Mouse (Mus musculus) ovary, adult 2 months (tissue): ENCODE results near the gene Epop. TPM values are rescaled to one million over a fixed set of nuclear protein-coding genes. Genes with fewer than 3 reads are reported as not detected.

Experiments used
- polyA plus RNA-seq: library from polyadenylated mRNA; depleted of rRNA; stranded (reverse); fragments of >200 nt; gene quantifications from 2 replicates; pipeline ENCODE4 v1.2.3, GENCODE M21; 2012; rRNA removed

The Epop gene
- polyA plus RNA-seq, result 3.7 and 7.0 TPM in 2 replicates

DNA sequence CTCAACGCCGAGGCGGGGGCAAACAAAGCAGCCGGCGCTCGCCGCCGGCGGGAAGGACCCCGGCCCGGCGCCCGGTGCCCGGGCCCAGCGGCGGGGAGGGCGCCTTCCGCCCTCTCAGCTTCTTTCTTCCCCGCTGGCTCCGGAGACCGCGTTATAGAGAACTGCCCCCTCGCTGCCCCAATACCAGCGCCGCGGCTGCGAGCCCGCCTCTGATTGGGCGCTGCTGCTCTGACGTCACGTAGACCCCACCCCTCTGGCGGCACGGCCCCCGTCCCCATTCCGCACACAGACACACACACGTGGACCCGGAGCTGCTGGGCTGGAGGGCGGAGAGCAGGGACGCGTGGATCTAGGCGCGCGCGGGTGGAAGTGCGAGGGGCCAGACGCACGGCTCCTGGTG lies at the start of gene Epop:
TSS of gene Epop (minus strand) at position 127 of the 400 bp plus-strand sequence.

GRCm38 (mm10) chr11:97662893-97663527 lies 33.5 kb upstream of the Epop start, which contains the start of gene Mllt6:
Mllt6 (plus strand) TSS chr11:97663414.

Other genes starting within 250 kb of the Epop start
- 63.3 and 93.6 TPM in 2 replicates for gene Arhgap23, start 214.2 kb downstream of the Epop start, polyA plus RNA-seq
- 0.10 and 0.15 TPM in 2 replicates for gene 4933428G20Rik, start 129.4 kb downstream of the Epop start, polyA plus RNA-seq
- 10.1 and 13.6 TPM in 2 replicates for gene Srcin1, start 53.5 kb downstream of the Epop start, polyA plus RNA-seq
- 74.9 and 84.5 TPM in 2 replicates for gene Mllt6, start 33.7 kb upstream of the Epop start, polyA plus RNA-seq
- gene Cisd3, start 56.1 kb upstream of the Epop start, polyA plus RNA-seq, result 27.7 and 41.6 TPM in 2 replicates
- gene Pcgf2, start 70.8 kb upstream of the Epop start, polyA plus RNA-seq, result 89.5 and 142 TPM in 2 replicates
- gene Psmb3, start 73.7 kb upstream of the Epop start, polyA plus RNA-seq, result 324 and 437 TPM in 2 replicates
- 17.3 and 18.1 TPM in 2 replicates for gene Pip4k2b, start 115.0 kb upstream of the Epop start, polyA plus RNA-seq
- gene Cwc25, start 136.9 kb upstream of the Epop start, polyA plus RNA-seq, result 6.5 and 7.4 TPM in 2 replicates
- 0.71 TPM in 1 of 2 replicates, not detected in the other for gene 1700001P01Rik, start 146.2 kb upstream of the Epop start, polyA plus RNA-seq
- 41.3 and 61.6 TPM in 2 replicates for gene Rpl23, start 152.7 kb upstream of the Epop start, polyA plus RNA-seq
- 108 and 111 TPM in 2 replicates for gene Lasp1, start 169.3 kb upstream of the Epop start, polyA plus RNA-seq
- gene B230217C12Rik, start 211.1 kb upstream of the Epop start, polyA plus RNA-seq, result 5.7 and 5.9 TPM in 2 replicates